Mouse (Mus musculus): ENCODE results near the gene Jazf1. TPM values are rescaled to one million over a fixed set of nuclear protein-coding genes. Genes with fewer than 3 reads are reported as not detected.

Gene Jazf1
- total and polyA plus RNA-seq, 3 experiments = not detected

GRCm38 (mm10) chr6:52912143-52912918 lies 156.1 kb downstream of the Jazf1 start:
- H3K27ac ChIP-seq (ENCODE audit: control insufficient read depth, low read depth, low read length) = no peak overlapping the region
- H3K27me3 ChIP-seq (ENCODE audit: control insufficient read depth in 1 of 2, insufficient read depth in 2 of 2, low read length in 2 of 2) = no peaks in the 10 kb centered on the region; a peak in 1 of 4 replicates
- no peak overlapping the region for H3K4me3 ChIP-seq (ENCODE audit: control insufficient read depth in 1 of 2, insufficient read depth in 1 of 2, low read depth in 2 of 2, low read length in 2 of 2)
- TF ChIP-seq MYC (IDR thresholded peaks at IDR 0.05; ENCODE audit: low read depth, low read length) (no peak), MAFK (IDR thresholded peaks at IDR 0.05; ENCODE audit: borderline replicate concordance, low read depth, low read length) (no peak), CHD2 (IDR thresholded peaks at IDR 0.05; ENCODE audit: low read length) (no peak), POLR2AphosphoS5 (IDR thresholded peaks at IDR 0.05; ENCODE audit: borderline replicate concordance, low read depth, low read length) (no peak), RCOR1 (IDR thresholded peaks at IDR 0.05; ENCODE audit: low read depth, low read length) (no peak), HCFC1 (IDR thresholded peaks at IDR 0.05; ENCODE audit: low read depth, low read length) (no peak), TAL1 (IDR thresholded peaks at IDR 0.05; ENCODE audit: low read length) (no peak), USF2 (IDR thresholded peaks at IDR 0.05; ENCODE audit: borderline replicate concordance in 1 of 2, insufficient read depth in 1 of 2, low read depth in 1 of 2, low read length in 2 of 2) (no peak), ZKSCAN1 (IDR thresholded peaks at IDR 0.05; ENCODE audit: low read depth, low read length) (no peak), JUND (IDR thresholded peaks at IDR 0.05; ENCODE audit: low read depth, low read length) (no peak), GABPA (IDR thresholded peaks at IDR 0.05; ENCODE audit: low read depth, low read length) (no peak)
- no peaks in the 10 kb centered on the region for H3K9me3 ChIP-seq (replicated peaks; ENCODE audit: insufficient read depth, low read length)
- no peaks in the 10 kb centered on the region for H3K36me3 ChIP-seq (ENCODE audit: control insufficient read depth in 1 of 2, insufficient read depth in 2 of 2, low read length in 2 of 2)
- no peak for DNase-seq (ENCODE audit: low read depth, low spot score)
- H3K4me1 ChIP-seq (ENCODE audit: control insufficient read depth in 1 of 2, insufficient read depth in 2 of 2, low read length in 2 of 2) = no peaks in the 10 kb centered on the region
- no peak overlapping the region for H3K9ac ChIP-seq (ENCODE audit: control insufficient read depth, low read depth, low read length, poor library complexity, severe bottlenecking)
- H3K79me2 ChIP-seq (ENCODE audit: control insufficient read depth, insufficient read depth, low read length, poor library complexity) = no peaks in the 10 kb centered on the region

- H3K9ac ChIP-seq (ENCODE audit: control insufficient read depth, low read depth, low read length, poor library complexity, severe bottlenecking) = no peak overlapping the region
- H3K4me1 ChIP-seq (ENCODE audit: control insufficient read depth in 1 of 2, insufficient read depth in 2 of 2, low read length in 2 of 2) = no peaks in the 10 kb centered on the region
- no peak for DNase-seq (ENCODE audit: low read depth, low spot score)
- no peak overlapping the region for H3K4me3 ChIP-seq (ENCODE audit: control insufficient read depth in 1 of 2, insufficient read depth in 1 of 2, low read depth in 2 of 2, low read length in 2 of 2)
- H3K79me2 ChIP-seq (ENCODE audit: control insufficient read depth, insufficient read depth, low read length, poor library complexity) = no peaks in the 10 kb centered on the region
- TF ChIP-seq MAX (IDR thresholded peaks at IDR 0.05; ENCODE audit: low read length) (no peak), ZNF384 (IDR thresholded peaks at IDR 0.05; ENCODE audit: low read depth, low read length) (no peak), TBP (IDR thresholded peaks at IDR 0.05; ENCODE audit: low read depth, low read length) (no peak)
- no peaks in the 10 kb centered on the region for H3K36me3 ChIP-seq (ENCODE audit: control insufficient read depth in 1 of 2, insufficient read depth in 2 of 2, low read length in 2 of 2)
- no peaks in the 10 kb centered on the region for H3K27me3 ChIP-seq (ENCODE audit: control insufficient read depth in 1 of 2, insufficient read depth in 2 of 2, low read length in 2 of 2)
- H3K27ac ChIP-seq (ENCODE audit: control insufficient read depth, low read depth, low read length) = no peak overlapping the region
- no peaks in the 10 kb centered on the region for H3K9me3 ChIP-seq (replicated peaks; ENCODE audit: insufficient read depth, low read length)
These were observed 161.6 kb downstream of the Jazf1 start for GRCm38 (mm10) chr6:52906801-52907200.

DNA sequence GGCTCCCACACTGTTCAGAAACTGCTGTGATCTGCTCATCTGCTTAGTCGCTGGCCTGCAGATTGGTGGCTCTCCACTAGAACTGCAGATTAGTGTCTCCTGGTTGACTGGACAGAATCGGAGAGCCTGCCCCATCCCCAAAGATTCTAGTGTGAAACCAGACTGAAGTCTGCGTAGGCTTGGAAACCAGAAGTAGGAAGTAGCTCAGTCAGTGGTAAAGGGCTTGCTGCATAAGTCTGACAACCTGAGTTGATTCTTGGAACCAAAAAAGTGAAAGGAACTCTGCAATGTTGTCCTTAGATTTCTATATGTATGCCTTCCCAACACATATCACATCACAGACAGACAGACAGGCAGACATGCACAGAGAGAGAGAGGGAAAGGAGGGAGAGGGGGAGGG lies 163.3 kb downstream of the Jazf1 start:
- no peak overlapping the region for H3K4me3 ChIP-seq (ENCODE audit: control insufficient read depth in 1 of 2, insufficient read depth in 1 of 2, low read depth in 2 of 2, low read length in 2 of 2)
- no peaks in the 10 kb centered on the region for H3K36me3 ChIP-seq (ENCODE audit: control insufficient read depth in 1 of 2, insufficient read depth in 2 of 2, low read length in 2 of 2)
- no peak overlapping the region for H3K9ac ChIP-seq (ENCODE audit: control insufficient read depth, low read depth, low read length, poor library complexity, severe bottlenecking)
- H3K79me2 ChIP-seq (ENCODE audit: control insufficient read depth, insufficient read depth, low read length, poor library complexity) = no peaks in the 10 kb centered on the region
- no peak for DNase-seq (ENCODE audit: low read depth, low spot score)
- H3K27me3 ChIP-seq (ENCODE audit: control insufficient read depth in 1 of 2, insufficient read depth in 2 of 2, low read length in 2 of 2) = no peaks in the 10 kb centered on the region
- no peak overlapping the region for H3K27ac ChIP-seq (ENCODE audit: control insufficient read depth, low read depth, low read length)
- no peaks in the 10 kb centered on the region for H3K4me1 ChIP-seq (ENCODE audit: control insufficient read depth in 1 of 2, insufficient read depth in 2 of 2, low read length in 2 of 2)
- no peaks in the 10 kb centered on the region for H3K9me3 ChIP-seq (replicated peaks; ENCODE audit: insufficient read depth, low read length)
- no peak for TF ChIP-seq MAX (IDR thresholded peaks at IDR 0.05; ENCODE audit: low read length)
- no peak for TF ChIP-seq KAT2A (conservative IDR thresholded peaks at IDR 0.05; ENCODE audit: low read depth, low read length)
- no peak for TF ChIP-seq ZKSCAN1 (IDR thresholded peaks at IDR 0.05; ENCODE audit: low read depth, low read length)
- TF ChIP-seq ZNF384 (IDR thresholded peaks at IDR 0.05; ENCODE audit: low read depth, low read length) = no peak
- TF ChIP-seq POLR2A (IDR thresholded peaks at IDR 0.05; ENCODE audit: control insufficient read depth in 1 of 2, insufficient read depth in 1 of 2, low read depth in 1 of 2, low read length in 2 of 2, poor library complexity in 1 of 2) = no peak
- TF ChIP-seq MAZ (IDR thresholded peaks at IDR 0.05; ENCODE audit: low read depth, low read length) = no peak
- TF ChIP-seq TAL1 (IDR thresholded peaks at IDR 0.05; ENCODE audit: low read length) = no peak
- no peak for TF ChIP-seq MEF2A (IDR thresholded peaks at IDR 0.05; ENCODE audit: extremely low read depth, insufficient replicate concordance, low read depth, low read length, poor library complexity, severe bottlenecking)
- no peak for TF ChIP-seq E2F4 (IDR thresholded peaks at IDR 0.05; ENCODE audit: borderline replicate concordance, low read depth, low read length)
- TF ChIP-seq RAD21 (IDR thresholded peaks at IDR 0.05; ENCODE audit: low read depth, low read length) = no peak
- TF ChIP-seq NRF1 (IDR thresholded peaks at IDR 0.05; ENCODE audit: insufficient read depth, low read depth, low read length, poor library complexity, severe bottlenecking) = no peak
- no peak for TF ChIP-seq TCF12 (IDR thresholded peaks at IDR 0.05; ENCODE audit: low read depth, low read length)
- no peak for TF ChIP-seq MXI1 (IDR thresholded peaks at IDR 0.05; ENCODE audit: low read depth, low read length)
- TF ChIP-seq ZMIZ1 (IDR thresholded peaks at IDR 0.05; ENCODE audit: low read depth, low read length) = no peak
